Mouse (Mus musculus) brain, embryonic 14.5 days (tissue): ENCODE measurements around the gene Vil1.

Experiments
- CTCF ChIP-seq: fragments of 200-500 bp; IDR thresholded peaks from 2 replicates; pipeline ENCODE4 v1.5.1; 2012; ENCODE audit warnings: inconsistent platforms, mild to moderate bottlenecking, moderate library complexity, borderline replicate concordance; ENCODE audit not compliant: insufficient read depth, insufficient read length; ENCODE audit errors: extremely low read depth
- POLR2A ChIP-seq: fragments of 200-500 bp; IDR thresholded peaks from 2 replicates; pipeline ENCODE4 v1.6.1; 2012; ENCODE audit warnings: mild to moderate bottlenecking, inconsistent platforms, borderline replicate concordance; ENCODE audit not compliant: poor library complexity, insufficient read depth, insufficient read length, severe bottlenecking; ENCODE audit errors: extremely low read depth

DNA sequence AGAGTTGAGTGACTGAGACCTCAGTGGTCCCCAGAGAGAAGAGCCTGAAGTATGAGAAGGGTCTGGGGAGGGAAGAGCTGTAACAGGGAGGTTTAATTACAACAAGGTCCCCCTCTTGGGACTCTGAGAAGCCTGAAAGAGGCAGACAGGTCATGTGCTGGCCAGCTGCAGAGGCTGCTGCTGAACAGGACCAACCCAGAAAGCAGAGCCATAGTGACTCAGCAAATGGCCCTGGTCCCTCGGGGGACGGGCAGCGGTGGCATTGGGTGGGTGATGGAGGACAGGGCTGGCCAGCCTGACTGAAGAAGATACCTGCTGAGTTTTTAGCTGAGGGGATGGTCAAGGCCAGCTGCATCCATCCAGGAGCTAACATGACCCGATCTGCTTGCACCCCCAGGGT is 32.8 kb upstream of the Vil1 start:
- no peak for TF ChIP-seq CTCF
- no peak for TF ChIP-seq POLR2A
